Mouse (Mus musculus) layer of hippocampus, adult 2 months (tissue): Measurements from ENCODE around the gene Cdpf1. TPM values are rescaled to one million over a fixed set of nuclear protein-coding genes. Genes with fewer than 3 reads are reported as not detected.
"Not testable (repeated sequence)": the region's sequence is repeated elsewhere in the genome, so short reads cannot be mapped to it uniquely, and the experiment has no call there.

Experiments used
- DNase-seq, 2 experiments: peaks; one replicate each; pipeline ENCODE4 v3.0.0; 2022; ENCODE audit warnings: low spot score in 2 of 2
- H3K27ac ChIP-seq: fragments of 200-600 bp; 2 replicates; pipeline ENCODE4 v1.8.1; 2022
- H3K4me3 ChIP-seq: fragments of 200-600 bp; 2 replicates; pipeline ENCODE4 v1.8.1; 2022; ENCODE audit warnings: mild to moderate bottlenecking
- CTCF ChIP-seq: fragments of 200-600 bp; conservative IDR thresholded peaks from 2 replicates; pipeline ENCODE4 v1.8.1; 2022; ENCODE audit warnings: antibody characterized with exemption, mild to moderate bottlenecking, moderate library complexity
- total RNA-seq, 2 experiments: library from RNA; stranded (reverse); gene quantifications; 2 replicates each; pipeline ENCODE4 v1.2.3; 2021

The Cdpf1 gene
- total RNA-seq, 2 experiments from 2014 or later, result 18.6 to 22.3 TPM

DNA sequence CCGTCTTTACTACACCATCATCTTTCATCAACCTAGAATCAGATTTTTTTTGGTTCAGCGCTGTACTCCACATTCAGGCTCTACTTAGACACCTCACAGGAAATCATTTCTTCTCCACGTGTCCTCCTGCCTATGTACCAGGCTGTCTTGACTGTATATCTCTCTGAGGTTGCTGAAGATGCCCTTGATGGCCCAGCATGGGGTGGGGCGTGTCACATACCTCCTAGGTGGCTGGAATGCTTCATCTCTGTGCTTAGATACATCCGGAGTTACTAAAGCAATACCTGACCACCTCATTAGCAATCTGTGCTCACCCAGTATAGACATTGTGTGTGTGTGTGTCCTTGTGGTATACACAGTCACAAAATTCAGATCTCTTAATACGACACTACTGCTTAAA is 16.0 kb downstream of the Cdpf1 start:
- no peak for DNase-seq
- Histone ChIP-seq H3K27ac (no peak overlapping the region), H3K4me3 (no peak overlapping the region)
- no peak for TF ChIP-seq CTCF

DNA sequence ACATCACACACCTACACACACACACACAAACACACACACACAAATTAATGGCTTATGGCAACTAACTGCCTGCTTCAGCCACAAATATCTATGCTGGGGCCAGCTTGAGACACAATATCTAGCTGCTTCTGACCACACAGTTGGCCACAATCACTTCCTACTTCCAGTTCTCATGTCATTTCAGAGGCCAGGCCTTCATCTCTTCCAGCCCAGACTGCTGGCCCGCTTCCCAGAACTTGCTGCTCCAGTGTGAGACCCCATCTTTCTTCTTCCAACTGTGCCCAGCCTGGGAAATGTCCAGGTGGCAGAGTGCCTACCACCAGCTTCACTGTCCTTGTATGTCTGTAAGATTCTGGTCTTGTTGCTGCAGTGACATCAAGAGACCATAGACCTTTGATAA is 18.7 kb downstream of the Cdpf1 start:
- DNase-seq, result peak in 1 of 2 experiments; percentile 23

DNA sequence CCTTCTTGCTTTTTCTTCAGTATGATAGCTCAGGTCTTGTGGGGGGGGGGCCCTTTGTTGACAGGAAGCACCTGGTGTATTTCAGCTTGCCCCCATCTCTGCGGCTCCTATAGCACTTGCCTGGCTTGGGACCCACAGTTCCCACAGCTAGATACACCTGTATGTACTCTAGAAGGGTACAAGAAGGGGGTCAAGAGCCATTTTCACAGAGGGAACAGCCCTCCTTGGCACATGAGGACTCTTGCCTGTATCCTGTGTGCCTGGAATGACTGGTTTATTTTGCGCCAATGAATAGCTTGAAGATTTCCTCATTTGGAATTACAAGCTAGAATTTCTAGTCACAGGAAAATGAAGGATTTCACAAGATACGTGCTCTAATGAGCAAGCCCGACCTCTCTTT is 20.0 kb downstream of the Cdpf1 start:
- TF ChIP-seq CTCF, result no peak
- DNase-seq, result no peak
- no peak overlapping the region for H3K27ac ChIP-seq
- H3K4me3 ChIP-seq, result no peak overlapping the region

More for the DNA sequence above, 18.7 kb downstream of the Cdpf1 start:
- Histone ChIP-seq H3K4me3 (no peak overlapping the region), H3K27ac (no peak overlapping the region)
- TF ChIP-seq CTCF, result no peak

DNA sequence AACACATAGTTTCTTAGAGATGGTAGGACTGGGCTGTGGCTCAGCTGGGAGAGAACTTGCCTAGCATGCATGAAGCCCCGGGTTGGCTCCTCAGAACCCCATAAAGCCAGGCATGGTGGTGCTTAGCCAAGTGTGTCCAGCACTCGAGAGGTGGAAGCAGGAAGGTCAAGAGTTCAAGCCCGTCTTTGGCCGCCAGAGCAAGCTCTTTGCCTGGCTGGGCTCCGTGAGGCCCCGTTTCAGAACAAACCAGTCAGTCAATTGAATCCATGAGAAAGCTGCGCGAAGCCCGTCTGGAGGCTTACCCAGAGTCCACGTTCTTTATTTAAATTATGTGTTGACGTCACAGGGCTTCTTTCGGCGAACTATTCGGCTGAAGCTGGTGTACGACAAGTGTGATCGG is 22.9 kb downstream of the Cdpf1 start:
- no peak for TF ChIP-seq CTCF
- DNase-seq, result no peak
- Histone ChIP-seq H3K27ac (no peak overlapping the region), H3K4me3 (no peak overlapping the region)

DNA sequence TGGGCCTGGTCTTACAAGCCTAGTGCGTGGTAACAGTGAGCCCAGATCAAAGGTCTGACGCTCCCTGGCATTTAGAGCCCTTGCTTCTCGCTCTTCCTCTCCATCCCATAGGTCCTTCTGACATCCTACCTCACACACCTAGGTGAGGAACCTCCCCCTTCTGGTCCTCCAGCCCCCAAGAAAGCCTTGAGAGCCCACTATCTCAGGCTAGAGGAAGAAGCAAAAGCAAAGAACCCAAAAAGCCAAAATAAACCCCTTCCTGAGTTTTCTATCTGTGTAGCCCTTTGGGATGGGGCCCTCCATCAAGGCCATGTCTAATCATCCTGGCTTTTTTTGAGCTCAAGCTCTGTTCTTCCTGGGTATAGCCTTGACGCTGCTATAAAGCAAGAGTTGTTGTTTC is 23.4 kb downstream of the Cdpf1 start:
- no peak overlapping the region for H3K4me3 ChIP-seq
- no peak for TF ChIP-seq CTCF
- DNase-seq, result no peak
- no peak overlapping the region for H3K27ac ChIP-seq

DNA sequence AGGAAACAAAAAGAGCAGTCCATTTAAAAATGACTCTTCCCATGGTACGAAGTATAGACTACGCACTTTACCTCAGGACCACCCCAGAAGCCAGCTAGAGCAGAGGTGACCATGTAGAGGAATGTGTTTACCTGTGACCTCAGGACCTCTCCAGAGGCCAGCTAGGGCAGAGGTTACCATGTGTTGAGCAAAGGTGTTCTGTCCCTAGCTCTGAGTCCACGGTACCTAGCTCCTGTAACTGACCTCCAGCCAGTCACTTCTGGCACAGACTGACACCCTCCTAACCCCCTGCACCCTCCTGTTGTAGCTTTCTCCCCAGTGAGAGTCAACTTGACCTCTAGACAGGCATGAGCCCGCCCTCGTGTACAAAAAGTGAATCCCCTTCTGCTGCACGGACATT is 24.0 kb downstream of the Cdpf1 start:
- Histone ChIP-seq H3K27ac (no peak overlapping the region), H3K4me3 (no peak overlapping the region)
- no peak for TF ChIP-seq CTCF
- DNase-seq, result no peak

DNA sequence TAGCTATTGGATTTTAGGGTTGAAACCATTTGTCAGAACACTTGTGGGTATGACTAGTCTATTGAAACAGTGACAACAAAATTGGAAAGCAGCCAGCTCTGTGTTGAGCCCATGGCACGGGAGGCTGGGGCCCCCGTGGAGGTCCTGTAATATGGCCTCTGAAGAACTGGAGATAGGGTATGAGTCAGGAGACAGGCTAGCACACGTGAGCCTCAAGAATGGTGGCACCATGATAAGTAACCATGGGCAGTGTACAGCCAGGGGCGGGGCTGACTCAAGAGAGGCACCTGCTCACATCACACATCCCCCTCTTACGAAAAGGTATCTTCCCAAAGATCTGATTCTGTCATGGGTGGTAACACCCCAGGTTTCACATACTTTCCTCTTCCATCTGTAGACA is 24.8 kb downstream of the Cdpf1 start:
- Histone ChIP-seq H3K27ac (no peak overlapping the region), H3K4me3 (no peak overlapping the region)
- no peak for DNase-seq
- no peak for TF ChIP-seq CTCF

DNA sequence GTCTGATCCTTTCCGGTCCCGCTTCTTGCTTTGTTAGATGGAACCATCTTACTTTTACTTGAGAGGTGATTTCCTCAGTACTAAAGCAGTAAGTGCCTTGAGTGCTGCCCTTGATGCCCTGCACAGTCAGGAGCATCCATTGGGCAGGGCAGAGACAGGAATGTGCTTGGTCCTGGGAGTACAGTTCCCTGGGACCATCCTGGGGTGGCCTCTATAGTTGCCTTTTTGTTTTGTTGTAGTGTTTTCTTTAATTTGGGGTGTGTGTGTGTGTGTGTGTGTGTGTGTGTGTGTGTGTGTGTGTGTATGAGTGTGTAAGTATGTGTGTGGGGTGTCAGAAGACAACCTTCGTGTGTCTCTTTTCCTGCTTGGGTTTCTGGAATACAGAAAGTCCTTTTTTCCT is 27.2 kb downstream of the Cdpf1 start:
- TF ChIP-seq CTCF, result no peak
- DNase-seq, result no peak
- no peak overlapping the region for H3K27ac ChIP-seq
- H3K4me3 ChIP-seq, result no peak overlapping the region

DNA sequence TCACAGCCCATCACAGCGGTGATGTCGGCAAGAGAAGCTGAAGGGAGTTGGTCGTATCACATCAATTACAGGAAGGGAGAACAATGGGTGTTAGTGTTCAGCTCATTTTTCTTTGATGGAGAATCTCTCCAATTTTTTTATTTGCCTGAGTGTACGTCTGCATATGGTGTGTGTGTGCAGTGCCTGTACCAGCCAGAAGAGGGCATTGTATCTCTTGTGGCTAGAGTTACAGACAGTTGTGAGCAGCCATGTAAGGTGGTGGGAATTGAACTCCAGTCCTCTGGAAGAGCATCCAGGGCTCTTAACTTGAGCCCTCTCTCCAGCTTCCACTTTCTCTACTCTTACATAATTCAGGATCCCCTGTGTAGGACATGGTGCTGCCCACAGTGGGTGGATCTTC is 28.4 kb downstream of the Cdpf1 start:
- H3K27ac ChIP-seq, result no peak overlapping the region

DNA sequence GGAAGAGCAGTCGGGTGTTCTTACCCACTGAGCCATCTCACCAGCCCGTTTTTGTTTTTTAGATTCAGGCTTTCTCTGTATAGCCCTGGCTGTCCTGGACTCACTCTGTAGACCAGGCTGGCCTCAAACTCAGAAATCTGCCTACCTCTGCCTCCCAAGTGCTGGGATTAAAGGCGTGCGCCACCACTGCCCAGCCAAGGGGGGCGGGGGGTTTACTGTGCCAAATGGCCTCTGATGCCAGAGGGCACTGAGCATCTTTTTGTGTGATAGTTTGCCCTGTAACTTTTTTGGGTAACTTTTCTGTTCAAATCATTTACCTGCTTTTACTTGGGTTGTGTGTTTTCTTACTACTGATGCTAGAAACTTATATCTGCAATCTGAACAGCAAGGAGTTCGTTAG is 32.6 kb downstream of the Cdpf1 start:
- H3K27ac ChIP-seq, DNase-seq, H3K4me3 ChIP-seq: not testable (repeated sequence)

More for the DNA sequence above, 28.4 kb downstream of the Cdpf1 start:
- TF ChIP-seq CTCF, result peak; percentile 39
- H3K4me3 ChIP-seq, result no peak overlapping the region
- DNase-seq, result no peak

DNA sequence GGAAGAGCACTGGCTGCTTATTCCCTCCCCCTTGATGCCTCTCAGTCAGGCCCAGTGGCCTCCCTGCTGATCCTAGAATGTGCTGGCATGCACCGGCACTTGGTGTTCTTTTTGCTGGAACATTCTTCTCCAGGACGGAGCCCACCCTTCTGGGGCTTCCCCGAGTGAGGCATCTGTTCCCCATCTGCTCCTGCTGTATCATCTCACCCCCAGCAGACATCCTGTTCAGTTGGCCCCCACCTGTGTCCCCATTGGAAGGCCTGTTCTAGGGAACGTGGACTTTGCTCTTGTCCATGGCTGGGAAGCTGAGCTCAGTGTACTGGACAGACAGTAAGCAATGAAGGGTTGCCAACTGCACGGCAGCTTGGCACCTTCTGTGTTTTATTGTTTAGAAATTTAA is 34.7 kb downstream of the Cdpf1 start:
- peak; percentile 26 to 58 for DNase-seq
- Histone ChIP-seq H3K27ac (no peak overlapping the region), H3K4me3 (no peak overlapping the region)
- TF ChIP-seq CTCF, result no peak

DNA sequence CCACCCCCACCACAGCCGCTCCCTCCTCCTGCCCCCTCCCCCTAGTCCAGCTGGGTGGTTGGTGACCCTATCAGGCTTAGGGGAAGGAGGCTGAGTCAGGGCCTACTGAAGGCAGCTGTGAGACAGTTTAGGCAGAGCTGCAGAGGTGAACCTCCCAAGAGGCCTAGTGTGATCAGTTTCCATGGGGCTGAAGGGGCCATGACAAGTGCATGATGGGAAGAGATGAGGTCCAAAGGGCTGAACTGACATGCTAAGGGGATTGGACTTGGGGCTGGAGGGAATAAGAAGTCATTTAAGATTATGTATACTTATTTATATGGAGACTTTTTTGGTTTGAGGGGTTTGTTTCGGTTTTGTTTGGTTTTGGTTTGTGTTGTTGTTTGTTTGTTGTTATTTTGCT is 35.3 kb downstream of the Cdpf1 start:
- no peak for DNase-seq
- H3K27ac ChIP-seq, result no peak overlapping the region
- TF ChIP-seq CTCF, result no peak
- no peak overlapping the region for H3K4me3 ChIP-seq

DNA sequence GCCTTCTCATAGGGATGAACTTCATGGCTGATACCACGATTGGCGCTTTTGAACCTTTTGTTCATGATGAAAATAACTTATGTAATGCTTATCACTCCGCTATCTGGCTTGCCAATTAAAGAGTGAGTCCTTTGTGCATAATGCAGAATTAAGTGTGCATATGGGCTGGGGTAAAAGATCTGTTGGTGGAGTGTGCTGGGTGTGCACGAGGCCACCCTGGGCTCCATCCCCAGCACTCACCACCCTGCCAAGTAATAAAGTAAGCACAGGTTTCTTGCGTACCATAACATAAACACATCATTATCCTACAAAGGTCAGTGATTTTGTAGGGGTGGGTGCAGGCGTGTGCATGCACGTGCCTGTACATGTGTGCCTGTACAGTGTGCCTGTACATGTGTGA is 36.5 kb downstream of the Cdpf1 start:
- H3K4me3 ChIP-seq, result no peak overlapping the region
- TF ChIP-seq CTCF, result no peak
- H3K27ac ChIP-seq, result no peak overlapping the region
- DNase-seq, result peak in 1 of 2 experiments; percentile 16

DNA sequence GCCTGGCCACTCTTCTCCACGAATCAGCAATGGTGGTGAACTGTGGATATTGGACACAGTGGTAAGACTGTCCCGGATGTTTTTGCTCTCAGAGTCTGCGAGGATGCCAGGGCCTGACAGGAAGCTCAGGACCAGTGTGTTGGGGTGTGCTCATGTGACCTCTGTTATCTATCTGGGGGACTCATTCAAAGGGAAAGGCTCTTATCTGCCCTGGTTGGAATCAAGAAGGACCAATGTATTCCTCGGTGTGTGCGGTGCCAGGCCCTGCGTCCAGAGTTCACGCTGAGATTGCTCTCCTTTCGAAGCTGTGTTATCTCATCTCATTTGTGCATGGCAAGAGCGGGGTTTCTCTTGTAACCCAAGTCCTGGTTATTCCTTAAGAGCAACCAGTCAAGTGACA is 37.1 kb downstream of the Cdpf1 start:
- H3K27ac ChIP-seq, result no peak overlapping the region
- TF ChIP-seq CTCF, result no peak
- no peak overlapping the region for H3K4me3 ChIP-seq
- DNase-seq, result no peak

DNA sequence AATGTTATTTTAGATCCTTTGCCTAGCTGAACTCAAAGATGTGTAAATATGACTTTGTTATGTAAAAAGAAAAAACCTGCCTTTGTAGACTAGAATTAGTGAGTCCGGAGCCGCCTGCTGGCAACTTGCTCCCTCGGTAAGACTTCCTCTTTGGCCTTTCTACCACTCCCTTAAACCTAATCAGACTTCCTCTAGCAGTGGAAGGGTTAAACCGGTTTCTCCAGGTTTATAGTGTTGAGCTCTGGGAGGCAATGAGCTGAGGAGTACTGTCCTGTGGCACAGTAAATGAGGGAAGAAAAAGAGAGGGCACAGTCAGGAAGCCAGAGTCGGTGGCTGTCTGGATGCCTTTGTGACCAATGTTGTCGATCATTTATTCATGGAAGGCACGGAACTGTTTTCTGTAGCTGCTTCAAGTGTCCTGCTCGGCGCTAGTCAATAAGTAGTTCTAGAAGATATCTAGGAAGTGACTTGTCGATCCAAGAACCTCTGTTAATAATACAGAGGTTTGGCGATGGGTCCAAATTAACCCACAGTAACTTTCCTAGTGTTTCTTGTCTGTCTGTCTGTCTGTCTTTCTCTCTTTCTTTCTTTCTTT is 39.3 kb downstream of the Cdpf1 start:
- H3K27ac ChIP-seq, result no peak overlapping the region
- DNase-seq, result no peak
- TF ChIP-seq CTCF, result peak; percentile 48
- H3K4me3 ChIP-seq, result no peak overlapping the region
